Mouse (Mus musculus): ENCODE measurements around the gene Tmsb15b2. TPM values are rescaled to one million over a fixed set of nuclear protein-coding genes. Genes with fewer than 3 reads are reported as not detected.

Tmsb15b2 gene
- polyA plus RNA-seq, 2 experiments from 2014 or later: 12.1 to 77.0 TPM

Other genes with a start within 250 kb of the Tmsb15b2 start
- 10 to 100 TPM; 77.6 to 86.6 TPM for gene Morf4l2, start 231.8 kb downstream of the Tmsb15b2 start, polyA plus RNA-seq (2017; shearing (Covaris generic))
- not detected for gene Glra4, start 195.4 kb downstream of the Tmsb15b2 start, polyA plus RNA-seq (2017; shearing (Covaris generic))
- gene Plp1, start 152.8 kb downstream of the Tmsb15b2 start, polyA plus RNA-seq (2017; shearing (Covaris generic)): 1 to 10 TPM; 1.3 to 1.6 TPM
- gene Rab9b, start 106.7 kb downstream of the Tmsb15b2 start, polyA plus RNA-seq (2017; shearing (Covaris generic)): under 1 TPM in 1 of 2 experiments, not detected in 1; 0.08 TPM
- gene H2bfm, start 48.2 kb downstream of the Tmsb15b2 start, polyA plus RNA-seq (2017; shearing (Covaris generic)): not detected
- 10 to 100 TPM in 1 of 2 experiments, 1 to 10 TPM in 1; 2.2 to 13.1 TPM for gene Tmsb15l, start 1.4 kb upstream of the Tmsb15b2 start, polyA plus RNA-seq (2017; shearing (Covaris generic))
- 10 to 100 TPM; 26.6 to 39.7 TPM for gene Tmsb15b1, start 1.4 kb upstream of the Tmsb15b2 start, polyA plus RNA-seq (2017; shearing (Covaris generic))
- gene Zcchc18, start 17.7 kb upstream of the Tmsb15b2 start, polyA plus RNA-seq (2017; shearing (Covaris generic)): 10 to 100 TPM; 37.8 to 42.4 TPM
- 1 to 10 TPM; 6.2 to 9.6 TPM for gene Slc25a53, start 62.8 kb upstream of the Tmsb15b2 start, polyA plus RNA-seq (2017; shearing (Covaris generic))
- gene Fam199x, start 74.1 kb upstream of the Tmsb15b2 start, polyA plus RNA-seq (2017; shearing (Covaris generic)): 1 to 10 TPM; 3.3 to 4.4 TPM
- not detected for gene Esx1, start 146.6 kb upstream of the Tmsb15b2 start, polyA plus RNA-seq (2017; shearing (Covaris generic))